Mouse (Mus musculus): Measurements from ENCODE around the gene Tmem268.
A peak's percentile ranks its signal among the peaks of the same experiment; 100 is the strongest.

Tmem268 gene

GRCm38 (mm10) chr4:63604945-63605344, 46.4 kb downstream of the Tmem268 start, which contains the start of gene Gm11213:
Gene Gm11213, minus strand, starts transcription at chr4:63605261.
- DNase-seq = no peak

- no peak for DNase-seq
These were observed 47.0 kb downstream of the Tmem268 start for GRCm38 (mm10) chr4:63605545-63605944.

GRCm38 (mm10) chr4:63605968-63606367, 47.4 kb downstream of the Tmem268 start:
- no peak for DNase-seq

GRCm38 (mm10) chr4:63608391-63608790, 49.8 kb downstream of the Tmem268 start:
- DNase-seq = no peak

GRCm38 (mm10) chr4:63621861-63622260, 63.3 kb downstream of the Tmem268 start:
- DNase-seq = no peak

GRCm38 (mm10) chr4:63622378-63622835, 63.8 kb downstream of the Tmem268 start, which contains the start of gene Tex48:
Gene Tex48, minus strand, starts transcription at chr4:63622428.
- DNase-seq = peak; percentile 48

GRCm38 (mm10) chr4:63625563-63626080, 67.0 kb downstream of the Tmem268 start:
- no peak for DNase-seq

- no peak for DNase-seq
These were observed 68.5 kb downstream of the Tmem268 start for GRCm38 (mm10) chr4:63627111-63627510.

- DNase-seq = no peak
These were observed 74.6 kb downstream of the Tmem268 start for GRCm38 (mm10) chr4:63633181-63633580.

Measured in cerebellum, postnatal 10 days (tissue).